Mouse (Mus musculus) stomach, postnatal 0 days (tissue): ENCODE results near the gene Lrpap1.

Experiments
- CTCF ChIP-seq: IDR thresholded peaks from 2 replicates; pipeline ENCODE4 v1.5.1; 2016; ENCODE audit warnings: antibody characterized with exemption, low read depth, mild to moderate bottlenecking, moderate library complexity
- EP300 ChIP-seq: optimal IDR thresholded peaks from 2 replicates; pipeline ENCODE3; 2016; ENCODE audit warnings: antibody characterized with exemption

DNA sequence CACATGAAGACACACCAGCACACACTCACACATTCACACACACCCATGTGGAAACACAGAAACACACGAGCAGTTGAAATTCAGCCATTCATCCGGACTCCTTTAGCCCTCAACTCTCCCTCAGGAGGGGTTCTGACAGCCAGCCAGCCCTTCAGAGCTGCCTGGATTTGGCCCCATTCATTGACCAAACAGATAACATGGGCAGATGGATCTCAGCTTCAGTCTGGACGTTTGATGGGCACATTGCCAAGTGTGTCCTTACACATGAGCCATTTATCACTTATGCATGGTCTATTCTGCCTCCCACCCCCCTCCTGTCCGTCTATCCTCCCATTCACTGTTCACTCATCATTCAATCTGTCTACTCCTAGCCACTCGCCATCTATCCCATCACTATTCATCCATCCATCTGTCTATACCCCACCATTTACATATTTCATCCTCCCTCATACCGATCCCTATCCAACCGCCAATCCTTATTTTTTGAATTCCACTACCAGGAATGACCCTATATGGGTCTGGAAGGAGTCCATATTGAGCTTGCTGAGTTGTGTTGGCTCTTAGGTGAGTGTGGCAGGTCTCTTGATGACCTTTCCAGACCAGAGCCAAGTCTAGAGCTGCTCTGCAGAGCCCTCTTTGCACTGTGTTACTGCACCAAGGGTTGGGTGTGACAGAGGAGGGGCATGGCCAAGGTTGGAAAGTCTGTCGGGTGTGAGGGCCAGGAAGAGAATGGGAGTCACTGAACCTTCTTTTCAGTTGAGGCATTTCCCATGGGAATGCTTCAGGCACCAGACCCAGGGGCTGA lies 42.6 kb upstream of the Lrpap1 start:
- TF ChIP-seq CTCF (no peak), EP300 (no peak)
